Mouse (Mus musculus) hindbrain, embryonic 14.5 days (tissue): ENCODE results near the gene Olfr702. TPM values are rescaled to one million over a fixed set of nuclear protein-coding genes. Genes with fewer than 3 reads are reported as not detected.

ENCODE experiments used
- ATAC-seq: fragments of 200-750 bp; cut with Nextera tagmentation; 2 replicates; pipeline ENCODE4 v1.8.0; 2017; ENCODE audit warnings: moderate number of reproducible peaks, mild to moderate bottlenecking, moderate TSS enrichment, moderate library complexity; ENCODE audit not compliant: low FRiP score
- DNase-seq: peaks from one replicate; pipeline ENCODE4 v3.0.0-alpha.2; 2015; ENCODE audit warnings: low spot score
- H3K27ac ChIP-seq: fragments of 300-500 bp; sonication (generic); 2 replicates; pipeline ENCODE4 v1.5.1; 2014; ENCODE audit warnings: mild to moderate bottlenecking, moderate library complexity
- H3K27me3 ChIP-seq: fragments of 300-500 bp; sonication (generic); 2 replicates; pipeline ENCODE4 v1.6.1; 2014; ENCODE audit warnings: mild to moderate bottlenecking, low read length, mixed read lengths; ENCODE audit not compliant: control insufficient read depth, insufficient read depth
- H3K36me3 ChIP-seq: fragments of 300-500 bp; sonication (generic); replicated peaks from 2 replicates; pipeline ENCODE4 v1.6.1; 2014; ENCODE audit not compliant: control insufficient read depth, insufficient read depth
- H3K4me1 ChIP-seq: fragments of 300-500 bp; sonication (generic); replicated peaks from 2 replicates; pipeline ENCODE4 v1.6.1; 2014; ENCODE audit warnings: antibody characterized with exemption, low read length, mixed read lengths; ENCODE audit not compliant: control insufficient read depth, insufficient read depth
- H3K4me2 ChIP-seq: fragments of 300-500 bp; sonication (generic); replicated peaks from 2 replicates; pipeline ENCODE4 v1.6.1; 2014; ENCODE audit warnings: mild to moderate bottlenecking, moderate library complexity
- H3K4me3 ChIP-seq: fragments of 300-500 bp; sonication (generic); replicated peaks from 2 replicates; pipeline ENCODE4 v1.5.1; 2014; ENCODE audit warnings: mild to moderate bottlenecking, low read length
- H3K9ac ChIP-seq: fragments of 300-500 bp; sonication (generic); 2 replicates; pipeline ENCODE4 v1.6.1; 2014
- H3K9me3 ChIP-seq: fragments of 300-500 bp; sonication (generic); 2 replicates; pipeline ENCODE4 v1.6.1; 2016; ENCODE audit warnings: low read length; ENCODE audit not compliant: control insufficient read depth
- WGBS: fragments of 180-500 bp; shearing (Covaris S2); extraction: QIAGEN DNeasy Blood & Tissue Kit; methylation state at CpG from one replicate; pipeline ENCODE4 v1.1.7; 2014; 5-methylcytosine and 5-hydroxymethylcytosine counted together
- polyA plus RNA-seq: library from polyadenylated mRNA; unstranded; fragments of >200 nt; fragmentation: Nextera tagmentation; extraction: Ambion mirVana; gene quantifications from 2 replicates; pipeline ENCODE4 v1.2.1, GENCODE M21; 2014

Gene Olfr702
- polyA plus RNA-seq: not detected in 2 replicates

DNA sequence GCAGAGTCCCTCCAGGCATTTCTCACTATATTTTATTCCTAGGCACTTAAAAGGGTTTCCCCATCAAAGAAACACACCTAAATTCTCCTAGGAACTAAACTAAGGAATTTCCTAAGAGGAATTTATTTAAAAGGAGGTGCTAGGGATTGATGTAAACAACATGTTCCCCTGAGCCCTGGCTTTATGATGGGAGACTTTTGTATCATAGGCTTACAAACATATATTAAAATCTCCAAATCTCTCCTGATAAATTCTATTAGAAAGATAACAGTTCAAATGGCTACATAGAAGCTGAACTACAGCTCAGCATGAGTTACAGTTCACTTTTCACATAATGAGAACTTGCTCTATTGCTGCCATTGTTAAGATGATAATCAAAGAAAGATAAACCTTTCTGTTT lies at the start of gene Olfr702:
Gene Olfr702 (minus strand): TSS at position 101 of the 400 bp plus-strand sequence.
- H3K27ac ChIP-seq: no peak within 1 kb of the TSS
- DNase-seq (no peak), ATAC-seq (no peak)
- H3K27me3 ChIP-seq: no peaks in the 10 kb centered on the region
- H3K4me2 ChIP-seq: no peak within 1 kb of the TSS
- H3K4me1 ChIP-seq: no peaks in the 10 kb centered on the region
- H3K4me3 ChIP-seq: no peak within 1 kb of the TSS
- no peaks in the 10 kb centered on the region for H3K36me3 ChIP-seq
- H3K9me3 ChIP-seq: no peaks in the 10 kb centered on the region
- no peak within 1 kb of the TSS for H3K9ac ChIP-seq

DNA sequence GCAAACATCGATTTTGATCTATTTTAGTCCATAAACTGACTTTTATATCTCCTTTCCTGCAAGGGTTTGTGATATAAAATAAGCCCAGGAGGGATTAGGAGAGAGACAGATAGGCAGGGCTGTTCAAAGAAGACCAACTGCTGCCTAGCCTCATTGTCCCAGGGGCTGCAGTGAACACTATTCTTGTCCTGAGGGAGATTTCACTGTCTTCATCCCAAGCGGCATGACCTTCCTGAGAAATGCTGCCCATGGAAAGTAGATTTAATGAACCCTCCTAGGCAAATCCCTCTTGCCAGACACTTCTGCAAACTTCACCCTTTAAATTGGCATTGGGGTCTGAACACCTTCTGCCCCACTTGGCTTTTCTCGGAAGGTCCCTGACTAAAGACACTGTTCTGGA lies 43.1 kb upstream of the Olfr702 start, which contains the start of gene Olfr705:
Gene Olfr705 (minus strand): TSS at position 101 of the 400 bp plus-strand sequence.
- ATAC-seq (no peak), DNase-seq (no peak)
- Histone ChIP-seq H3K27me3 (no peaks in the 10 kb centered on the region), H3K4me1 (no peaks in the 10 kb centered on the region), H3K4me2 (no peak within 1 kb of the TSS), H3K36me3 (no peaks in the 10 kb centered on the region), H3K9me3 (no peaks in the 10 kb centered on the region), H3K9ac (no peak within 1 kb of the TSS), H3K4me3 (no peak within 1 kb of the TSS), H3K27ac (no peak within 1 kb of the TSS)
- 83% methylated on average over 3 of the region's 3 CpGs for WGBS

- no peaks in the 10 kb centered on the region for H3K27me3 ChIP-seq
- no peak within 1 kb of the TSS for H3K4me2 ChIP-seq
- no peak within 1 kb of the TSS for H3K4me3 ChIP-seq
- DNase-seq (no peak), ATAC-seq (no peak)
- H3K36me3 ChIP-seq: no peaks in the 10 kb centered on the region
- no peaks in the 10 kb centered on the region for H3K9me3 ChIP-seq
- no peak within 1 kb of the TSS for H3K27ac ChIP-seq
- no peak within 1 kb of the TSS for H3K9ac ChIP-seq
- no peaks in the 10 kb centered on the region for H3K4me1 ChIP-seq
These were observed 29.2 kb upstream of the Olfr702 start, which contains the start of gene Olfr704 for GRCm38 (mm10) chr7:106862885-106863284. Gene Olfr704 (plus strand): TSS chr7:106863185.

- no peak within 1 kb of the TSS for H3K9ac ChIP-seq
- ATAC-seq (no peak), DNase-seq (no peak)
- H3K4me2 ChIP-seq: no peak within 1 kb of the TSS
- H3K27me3 ChIP-seq: no peaks in the 10 kb centered on the region
- H3K36me3 ChIP-seq: no peaks in the 10 kb centered on the region
- H3K27ac ChIP-seq: no peak within 1 kb of the TSS
- H3K4me3 ChIP-seq: no peak within 1 kb of the TSS
- no peaks in the 10 kb centered on the region for H3K9me3 ChIP-seq
- no peaks in the 10 kb centered on the region for H3K4me1 ChIP-seq
- WGBS: 71% methylated on average over 2 of the region's 2 CpGs
These were observed 9.4 kb upstream of the Olfr702 start, which contains the start of gene Olfr703 for GRCm38 (mm10) chr7:106843060-106843459. Gene Olfr703 (plus strand): TSS chr7:106843360.

DNA sequence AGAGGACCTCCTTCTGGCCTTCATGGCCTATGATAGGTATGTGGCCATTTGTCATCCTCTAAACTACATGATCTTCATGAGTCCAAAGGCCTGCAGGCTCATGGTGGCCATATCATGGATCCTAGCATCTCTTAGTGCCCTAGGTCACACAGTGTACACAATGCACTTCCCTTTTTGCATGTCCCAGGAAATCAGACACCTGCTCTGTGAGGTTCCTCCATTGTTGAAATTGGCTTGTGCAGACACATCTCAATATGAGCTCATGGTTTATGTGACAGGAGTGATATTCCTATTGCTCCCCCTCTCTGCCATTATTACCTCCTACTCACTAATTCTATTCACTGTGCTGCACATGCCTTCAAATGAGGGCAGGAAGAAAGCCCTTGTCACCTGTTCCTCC lies 15.3 kb downstream of the Olfr702 start:
- Histone ChIP-seq H3K4me1 (no peaks in the 10 kb centered on the region), H3K4me2 (no peak overlapping the region), H3K4me3 (no peak overlapping the region), H3K9ac (no peak overlapping the region), H3K27ac (no peak overlapping the region), H3K9me3 (no peaks in the 10 kb centered on the region), H3K27me3 (no peaks in the 10 kb centered on the region), H3K36me3 (no peaks in the 10 kb centered on the region)
- no peak for ATAC-seq
- DNase-seq: no peak

DNA sequence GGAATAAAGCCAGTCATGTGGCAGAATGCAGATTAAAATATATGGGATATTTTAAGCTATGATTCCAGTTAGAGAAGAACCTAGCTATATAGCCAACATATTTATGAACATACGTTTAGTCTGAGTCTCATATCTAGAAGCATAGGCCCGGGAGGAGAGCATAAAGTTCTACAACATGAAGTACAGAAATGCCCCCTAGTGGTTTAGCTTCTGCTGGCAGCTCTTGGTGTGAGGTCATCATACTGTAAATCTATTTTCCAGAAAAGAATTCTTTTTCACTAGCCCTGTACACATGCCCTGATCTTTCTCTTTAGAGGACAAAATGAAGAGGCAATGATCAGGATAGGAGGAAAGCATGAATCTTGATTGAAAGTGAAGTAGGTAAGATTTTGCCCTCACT lies 17.9 kb downstream of the Olfr702 start:
- Histone ChIP-seq H3K4me1 (no peaks in the 10 kb centered on the region), H3K27ac (no peak overlapping the region), H3K9ac (no peak overlapping the region), H3K36me3 (no peaks in the 10 kb centered on the region), H3K27me3 (no peaks in the 10 kb centered on the region), H3K4me2 (no peak overlapping the region), H3K4me3 (no peak overlapping the region), H3K9me3 (no peaks in the 10 kb centered on the region)
- ATAC-seq (no peak), DNase-seq (no peak)
- WGBS: 67% methylated on average over 2 of the region's 2 CpGs

- Histone ChIP-seq H3K4me3 (no peak within 1 kb of the TSS), H3K4me2 (no peak within 1 kb of the TSS), H3K36me3 (no peaks in the 10 kb centered on the region), H3K9me3 (no peaks in the 10 kb centered on the region), H3K4me1 (no peaks in the 10 kb centered on the region), H3K27me3 (no peaks in the 10 kb centered on the region), H3K9ac (no peak within 1 kb of the TSS), H3K27ac (no peak within 1 kb of the TSS)
- 84% methylated on average over 2 of the region's 2 CpGs for WGBS
- no peak for ATAC-seq
- no peak for DNase-seq
These were observed 19.9 kb downstream of the Olfr702 start, which contains the start of gene Olfr701 for GRCm38 (mm10) chr7:106813829-106814228. Gene Olfr701 (plus strand): TSS chr7:106814129.

DNA sequence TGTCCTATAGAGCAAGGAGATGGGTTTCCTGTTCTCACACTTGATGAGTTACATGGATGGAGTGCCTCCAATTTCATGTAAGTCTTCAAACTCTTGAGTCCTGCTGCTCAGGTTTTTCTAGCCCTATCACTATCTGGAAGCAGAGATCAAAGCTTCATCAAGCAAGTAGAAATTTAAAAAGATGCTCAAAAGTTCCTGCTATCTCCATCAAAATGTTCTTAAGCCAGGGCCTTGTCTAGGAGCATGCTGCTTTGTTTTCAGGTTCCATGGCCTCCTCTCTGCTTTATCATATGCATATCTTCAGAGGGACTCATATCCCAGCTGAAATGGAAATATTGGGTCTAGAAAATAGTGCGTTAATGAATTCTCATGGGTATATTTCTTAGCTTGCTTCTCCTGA lies 25.0 kb downstream of the Olfr702 start, which contains the start of gene Olfr700:
Gene Olfr700 (minus strand): TSS at position 101 of the 400 bp plus-strand sequence.
- H3K4me1 ChIP-seq: no peaks in the 10 kb centered on the region
- no peaks in the 10 kb centered on the region for H3K9me3 ChIP-seq
- no peak within 1 kb of the TSS for H3K27ac ChIP-seq
- ATAC-seq (no peak), DNase-seq (no peak)
- H3K36me3 ChIP-seq: no peaks in the 10 kb centered on the region
- H3K4me3 ChIP-seq: no peak within 1 kb of the TSS
- no peak within 1 kb of the TSS for H3K9ac ChIP-seq
- WGBS: 86% methylated on average over 1 of the region's 1 CpGs
- H3K4me2 ChIP-seq: no peak within 1 kb of the TSS
- H3K27me3 ChIP-seq: no peaks in the 10 kb centered on the region

DNA sequence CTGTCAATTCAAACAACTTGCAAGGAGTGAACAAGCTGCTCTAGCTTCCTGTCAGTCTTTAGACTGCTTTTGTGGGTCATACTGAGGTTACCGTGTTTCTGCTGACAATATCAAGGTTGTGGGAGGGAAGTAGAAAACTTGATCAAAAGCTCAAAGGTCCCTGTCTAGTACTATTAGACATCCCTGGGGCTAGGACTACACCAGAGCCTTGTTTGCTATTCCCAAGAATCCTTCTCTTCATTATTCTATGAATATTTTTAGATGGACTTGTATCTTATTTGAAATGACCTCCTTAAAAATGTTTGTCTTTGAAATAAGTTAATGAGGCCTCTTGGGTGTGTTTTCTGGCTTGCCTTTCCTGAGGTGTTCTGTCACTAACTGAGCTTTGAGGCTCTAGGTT lies 40.6 kb downstream of the Olfr702 start, which contains the start of gene Olfr699:
Gene Olfr699 (minus strand): TSS at position 101 of the 400 bp plus-strand sequence.
- H3K9ac ChIP-seq: no peak within 1 kb of the TSS
- no peak within 1 kb of the TSS for H3K27ac ChIP-seq
- WGBS: 81% methylated on average over 1 of the region's 1 CpGs
- H3K36me3 ChIP-seq: no peaks in the 10 kb centered on the region
- H3K4me2 ChIP-seq: no peak within 1 kb of the TSS
- no peaks in the 10 kb centered on the region for H3K27me3 ChIP-seq
- H3K4me3 ChIP-seq: no peak within 1 kb of the TSS
- H3K4me1 ChIP-seq: no peaks in the 10 kb centered on the region
- no peak for DNase-seq
- ATAC-seq: no peak
- H3K9me3 ChIP-seq: no peaks in the 10 kb centered on the region

GRCm38 (mm10) chr7:106788330-106788729 lies 45.4 kb downstream of the Olfr702 start:
- DNase-seq (no peak), ATAC-seq (no peak)
- Histone ChIP-seq H3K36me3 (no peaks in the 10 kb centered on the region), H3K9me3 (no peaks in the 10 kb centered on the region), H3K4me1 (no peaks in the 10 kb centered on the region), H3K4me3 (no peak overlapping the region), H3K9ac (no peak overlapping the region), H3K27me3 (no peaks in the 10 kb centered on the region), H3K4me2 (no peak overlapping the region), H3K27ac (no peak overlapping the region)
